Mouse (Mus musculus) C2C12 (cell line): ENCODE measurements around the gene Chrna4.

Source experiments
- CEBPB ChIP-seq: IDR thresholded peaks from one replicate; pipeline ENCODE4 v1.6.1; 2011; ENCODE audit warnings: low read depth, mild to moderate bottlenecking, control low read depth, moderate library complexity
- CTCF ChIP-seq: IDR thresholded peaks from one replicate; pipeline ENCODE4 v1.5.1; 2011; ENCODE audit not compliant: control insufficient read depth, insufficient read depth, insufficient read length
- FOSL1 ChIP-seq: IDR thresholded peaks from one replicate; pipeline ENCODE4 v1.8.0; 2011; ENCODE audit warnings: mild to moderate bottlenecking, low read length; ENCODE audit not compliant: poor library complexity, insufficient read depth, severe bottlenecking
- MAX ChIP-seq: IDR thresholded peaks from one replicate; pipeline ENCODE4 v1.6.1; 2011; ENCODE audit warnings: mild to moderate bottlenecking, control low read depth
- MYOD1 ChIP-seq: IDR thresholded peaks from one replicate; pipeline ENCODE4 v1.6.1; 2011; ENCODE audit warnings: low read depth; ENCODE audit not compliant: control insufficient read depth, insufficient read length
- MYOG ChIP-seq: IDR thresholded peaks from one replicate; pipeline ENCODE4 v1.6.1; 2011; ENCODE audit not compliant: control insufficient read depth, insufficient read length; ENCODE audit errors: extremely low read depth
- USF1 ChIP-seq: IDR thresholded peaks from one replicate; pipeline ENCODE4 v1.6.1; 2011; ENCODE audit warnings: low read depth, mild to moderate bottlenecking, control low read depth, moderate library complexity

- TF ChIP-seq USF1 (no peak), CTCF (no peak), MYOG (no peak), MYOD1 (no peak), MAX (no peak), FOSL1 (no peak), CEBPB (no peak)
Measured at GRCm38 (mm10) chr2:181031406-181031934, 11.9 kb downstream of the Chrna4 start.
